Mouse (Mus musculus): ENCODE measurements around the gene Fh1. TPM values are rescaled to one million over a fixed set of nuclear protein-coding genes. Genes with fewer than 3 reads are reported as not detected.

Gene Fh1
- polyA plus RNA-seq, 1 experiment from 2014 or later, result 96.8 TPM

DNA sequence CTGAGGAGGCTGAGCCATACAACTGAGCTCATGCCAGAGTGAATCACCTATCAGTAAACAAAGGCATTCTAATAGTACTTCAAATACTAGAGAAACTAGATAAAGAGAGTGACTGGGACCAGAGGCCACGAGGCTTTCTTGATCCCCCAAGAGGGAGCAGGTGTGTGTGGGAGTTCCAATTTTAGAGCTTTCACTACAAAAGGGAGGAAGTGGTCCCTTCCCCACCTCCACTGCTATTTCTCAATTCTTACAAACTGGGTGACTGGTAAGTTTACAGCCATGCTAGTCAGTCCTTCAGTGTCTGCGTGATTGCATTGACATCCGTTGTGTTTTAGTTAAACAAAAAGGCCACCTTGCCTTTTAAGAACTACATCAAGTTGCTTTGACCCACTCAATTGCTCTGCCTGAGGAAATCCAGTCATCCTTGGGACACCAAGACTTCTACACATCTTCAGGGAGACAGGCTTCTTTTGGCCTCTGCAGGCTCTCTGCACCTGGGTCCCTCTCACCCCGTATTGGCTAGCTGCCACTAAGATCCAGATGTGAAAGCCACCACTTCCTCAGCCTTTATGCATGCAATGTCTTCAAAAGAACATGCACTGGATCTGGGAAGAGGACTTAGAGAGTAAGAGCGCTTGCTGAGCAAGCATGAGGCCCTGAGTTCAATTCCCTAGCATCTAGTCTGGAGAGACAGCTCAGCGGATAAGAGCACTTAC, 15.2 kb upstream of the Fh1 start:
- Histone ChIP-seq H3K27me3 (no peaks in the 10 kb centered on the region), H3K27ac (replicated peaks) (no peak overlapping the region), H3K9me3 (replicated peaks) (no peaks in the 10 kb centered on the region), H3K4me2 (replicated peaks) (no peak overlapping the region), H3K4me3 (replicated peaks) (no peak overlapping the region), H3K9ac (no peak overlapping the region), H3K36me3 (no peaks in the 10 kb centered on the region), H3K4me1 (no peaks in the 10 kb centered on the region)
- no peak for ATAC-seq (ENCODE audit: insufficient number of reproducible peaks, low FRiP score, low TSS enrichment, low read depth)
- 83% methylated on average over 6 of the region's 6 CpGs for WGBS

GRCm38 (mm10) chr1:175639072-175639471, 13.6 kb upstream of the Fh1 start:
- no peaks in the 10 kb centered on the region for H3K4me1 ChIP-seq
- no peaks in the 10 kb centered on the region for H3K36me3 ChIP-seq
- no peak overlapping the region for H3K27ac ChIP-seq (replicated peaks)
- H3K4me3 ChIP-seq (replicated peaks), result no peak overlapping the region
- ATAC-seq (ENCODE audit: insufficient number of reproducible peaks, low FRiP score, low TSS enrichment, low read depth), result no peak
- no peaks in the 10 kb centered on the region for H3K9me3 ChIP-seq (replicated peaks)
- H3K27me3 ChIP-seq, result no peaks in the 10 kb centered on the region
- H3K4me2 ChIP-seq (replicated peaks), result no peak overlapping the region
- H3K9ac ChIP-seq, result no peak overlapping the region
- WGBS, result 69% methylated on average over 7 of the region's 7 CpGs

- Histone ChIP-seq H3K27ac (replicated peaks) (no peak overlapping the region), H3K36me3 (no peaks in the 10 kb centered on the region), H3K4me1 (no peaks in the 10 kb centered on the region), H3K27me3 (no peaks in the 10 kb centered on the region), H3K4me2 (replicated peaks) (no peak overlapping the region), H3K9ac (no peak overlapping the region), H3K9me3 (replicated peaks) (no peaks in the 10 kb centered on the region), H3K4me3 (replicated peaks) (no peak overlapping the region)
- WGBS, result 41% methylated on average over 7 of the region's 7 CpGs
- no peak for ATAC-seq (ENCODE audit: insufficient number of reproducible peaks, low FRiP score, low TSS enrichment, low read depth)
These were observed 12.2 kb upstream of the Fh1 start for GRCm38 (mm10) chr1:175637677-175638076.

DNA sequence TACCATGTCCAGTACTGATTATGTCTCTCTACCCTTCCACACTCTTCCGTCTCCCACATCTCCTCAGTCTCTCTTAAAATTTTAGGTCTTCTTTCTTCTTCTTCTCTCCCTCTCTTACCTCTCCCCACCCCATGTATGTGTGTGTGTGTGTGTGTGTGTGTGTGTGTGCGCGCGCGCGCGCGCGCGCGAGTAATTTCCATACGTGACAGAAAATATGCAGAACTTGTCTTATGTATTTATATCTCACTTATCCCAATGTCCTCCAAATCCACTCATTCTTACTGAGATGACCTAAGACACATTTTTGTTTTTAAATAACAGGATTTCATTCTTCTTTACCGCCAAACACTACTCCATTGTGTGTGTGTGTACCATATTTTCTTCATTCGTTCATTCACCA, 7.0 kb upstream of the Fh1 start:
- Histone ChIP-seq H3K4me1 (no peaks in the 10 kb centered on the region), H3K36me3 (no peaks in the 10 kb centered on the region), H3K9me3 (replicated peaks) (no peaks in the 10 kb centered on the region), H3K4me3 (replicated peaks) (no peak overlapping the region), H3K27me3 (no peaks in the 10 kb centered on the region), H3K4me2 (replicated peaks) (no peak overlapping the region), H3K9ac (no peak overlapping the region), H3K27ac (replicated peaks) (no peak overlapping the region)
- no peak for ATAC-seq (ENCODE audit: insufficient number of reproducible peaks, low FRiP score, low TSS enrichment, low read depth)
- WGBS, result 94% methylated on average over 14 of the region's 14 CpGs

DNA sequence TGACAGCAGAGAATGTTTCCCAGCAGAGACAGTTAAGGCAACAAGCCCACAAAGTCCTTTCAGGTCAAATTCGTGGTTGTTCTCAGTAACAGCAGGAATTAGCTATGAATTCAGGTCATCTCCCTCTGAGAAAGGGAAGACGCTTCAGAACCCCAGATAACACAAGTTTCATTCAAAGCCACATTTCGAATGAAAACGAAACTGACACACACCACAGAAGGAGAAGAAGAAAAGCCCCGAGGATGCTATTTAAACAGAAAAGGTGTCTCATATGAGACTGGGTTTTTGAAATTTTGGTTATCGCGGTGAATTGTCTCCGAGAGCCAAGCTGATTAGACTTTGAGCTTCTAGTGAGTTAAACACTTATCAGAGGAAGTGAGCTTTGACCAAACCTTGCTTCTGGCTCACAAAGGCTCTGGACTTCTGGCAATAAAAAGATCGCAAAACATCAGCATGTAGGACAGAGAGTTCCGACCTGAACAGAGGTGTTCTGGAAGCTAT, 6.3 kb upstream of the Fh1 start:
- Histone ChIP-seq H3K9ac (no peak overlapping the region), H3K36me3 (no peaks in the 10 kb centered on the region), H3K4me3 (replicated peaks) (no peak overlapping the region), H3K9me3 (replicated peaks) (no peaks in the 10 kb centered on the region), H3K27ac (replicated peaks) (no peak overlapping the region), H3K4me2 (replicated peaks) (no peak overlapping the region), H3K4me1 (no peaks in the 10 kb centered on the region), H3K27me3 (no peaks in the 10 kb centered on the region)
- WGBS, result 81% methylated on average over 10 of the region's 10 CpGs
- no peak for ATAC-seq (ENCODE audit: insufficient number of reproducible peaks, low FRiP score, low TSS enrichment, low read depth)

GRCm38 (mm10) chr1:175631080-175631479, 5.6 kb upstream of the Fh1 start:
- Histone ChIP-seq H3K9me3 (replicated peaks) (no peaks in the 10 kb centered on the region), H3K36me3 (no peaks in the 10 kb centered on the region), H3K4me2 (replicated peaks) (no peak overlapping the region), H3K27me3 (no peaks in the 10 kb centered on the region), H3K4me1 (no peaks in the 10 kb centered on the region), H3K27ac (replicated peaks) (no peak overlapping the region), H3K9ac (no peak overlapping the region), H3K4me3 (replicated peaks) (no peak overlapping the region)
- WGBS, result 78% methylated on average over 3 of the region's 3 CpGs
- ATAC-seq (ENCODE audit: insufficient number of reproducible peaks, low FRiP score, low TSS enrichment, low read depth), result no peak

DNA sequence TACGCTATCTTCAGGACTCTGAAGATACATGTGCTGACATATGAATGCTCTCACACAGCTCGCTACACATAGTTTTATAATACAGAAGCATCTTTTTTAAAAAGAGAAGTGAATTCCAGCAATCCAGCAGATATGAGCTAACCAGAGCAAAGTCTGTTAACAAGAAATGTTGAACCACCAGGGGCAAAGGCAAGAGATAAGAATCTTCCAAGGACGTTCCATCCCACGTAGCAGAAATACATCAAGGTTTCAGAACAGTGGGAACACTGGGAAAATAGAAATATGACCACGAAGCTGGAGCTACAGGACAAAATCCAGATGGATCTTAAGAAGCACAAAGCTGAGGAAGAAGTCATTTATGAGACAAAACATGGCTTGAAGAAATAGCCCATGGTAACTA, 4.9 kb upstream of the Fh1 start:
- WGBS, result 84% methylated on average over 5 of the region's 5 CpGs
- Histone ChIP-seq H3K9ac (no peak overlapping the region), H3K4me2 (replicated peaks) (no peak overlapping the region), H3K36me3 (no peaks in the 10 kb centered on the region), H3K4me3 (replicated peaks) (no peak overlapping the region), H3K27me3 (no peaks in the 10 kb centered on the region), H3K27ac (replicated peaks) (no peak overlapping the region), H3K4me1 (no peaks in the 10 kb centered on the region), H3K9me3 (replicated peaks) (no peaks in the 10 kb centered on the region)
- ATAC-seq (ENCODE audit: insufficient number of reproducible peaks, low FRiP score, low TSS enrichment, low read depth), result no peak

DNA sequence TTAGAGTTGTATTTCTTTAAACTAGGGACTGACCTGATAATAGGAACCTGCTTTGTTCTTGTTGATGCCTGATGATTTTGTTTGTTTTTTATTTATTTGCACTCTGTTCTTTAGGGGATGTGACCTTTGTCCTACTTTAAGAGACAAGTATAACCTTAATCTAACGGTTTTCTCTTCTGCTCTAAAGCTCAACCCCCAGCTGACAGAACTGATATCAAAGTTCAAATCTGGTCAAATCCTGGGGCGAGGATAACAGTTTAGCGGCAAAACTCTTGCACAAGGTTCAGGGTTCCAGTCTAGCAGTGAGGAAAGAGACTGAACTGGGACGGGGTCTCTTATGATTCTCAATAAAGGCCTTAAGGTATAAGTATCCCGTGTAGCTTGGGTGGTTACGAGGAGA, 3.8 kb upstream of the Fh1 start:
- 88% methylated on average over 6 of the region's 6 CpGs for WGBS
- Histone ChIP-seq H3K36me3 (no peaks in the 10 kb centered on the region), H3K4me1 (peaks cover 4% of the 10 kb centered on the region), H3K27ac (replicated peaks) (no peak overlapping the region), H3K9ac (no peak overlapping the region), H3K9me3 (replicated peaks) (no peaks in the 10 kb centered on the region), H3K27me3 (no peaks in the 10 kb centered on the region), H3K4me2 (replicated peaks) (no peak overlapping the region), H3K4me3 (replicated peaks) (no peak overlapping the region)
- ATAC-seq (ENCODE audit: insufficient number of reproducible peaks, low FRiP score, low TSS enrichment, low read depth), result no peak

DNA sequence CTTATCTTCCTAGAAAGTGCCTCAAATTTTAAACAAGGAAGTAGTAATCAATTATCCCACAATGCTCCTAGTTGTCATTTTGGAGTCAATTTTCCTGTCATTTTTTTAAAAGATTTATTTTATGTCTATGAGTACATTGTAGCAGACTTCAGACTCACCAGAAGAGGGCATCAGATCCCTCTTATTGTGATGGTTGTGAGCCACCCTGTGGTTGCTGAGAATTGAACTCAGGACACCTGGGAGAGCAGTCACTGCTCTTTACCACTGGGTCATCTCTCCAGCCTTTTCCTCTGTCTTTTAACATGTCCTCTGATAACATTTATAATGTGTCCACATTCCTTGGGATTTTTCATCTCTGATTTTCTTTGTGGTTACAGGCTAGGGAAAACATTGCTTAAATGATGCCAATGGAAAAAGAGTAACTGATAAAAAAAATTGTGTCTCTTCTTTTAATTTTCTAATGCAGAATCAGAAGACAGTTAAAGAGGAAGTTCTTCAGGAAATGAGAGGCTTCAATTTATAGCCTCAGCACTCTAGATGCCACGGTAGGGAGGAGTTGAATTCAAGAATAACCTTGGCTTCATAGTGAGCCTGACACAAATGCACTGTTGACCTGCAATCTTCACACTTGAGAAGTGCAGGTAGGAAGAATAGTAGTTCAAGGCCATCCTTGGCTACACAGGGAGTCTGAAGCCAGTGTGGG, 706 bp upstream of the Fh1 start:
- H3K36me3 ChIP-seq, result no peaks in the 10 kb centered on the region
- no peak for ATAC-seq (ENCODE audit: insufficient number of reproducible peaks, low FRiP score, low TSS enrichment, low read depth)
- H3K9me3 ChIP-seq (replicated peaks), result no peaks in the 10 kb centered on the region
- H3K4me2 ChIP-seq (replicated peaks), result peak overlapping the region; percentile 59
- no peak overlapping the region for H3K9ac ChIP-seq
- H3K27me3 ChIP-seq, result no peaks in the 10 kb centered on the region
- 88% methylated on average over 1 of the region's 1 CpGs for WGBS
- peak overlapping the region; percentile 67 for H3K4me3 ChIP-seq (replicated peaks)
- H3K27ac ChIP-seq (replicated peaks), result peak overlapping the region; percentile 77
- H3K4me1 ChIP-seq, result peaks cover 12% of the 10 kb centered on the region

- 77% methylated on average over 6 of the region's 6 CpGs for WGBS
- no peak overlapping the region for H3K9ac ChIP-seq
- no peak for ATAC-seq (ENCODE audit: insufficient number of reproducible peaks, low FRiP score, low TSS enrichment, low read depth)
- H3K4me3 ChIP-seq (replicated peaks), result no peak overlapping the region
- no peak overlapping the region; the same call in 1 of the 2 replicates for H3K4me2 ChIP-seq (replicated peaks)
- no peak overlapping the region for H3K27ac ChIP-seq (replicated peaks)
- no peaks in the 10 kb centered on the region for H3K9me3 ChIP-seq (replicated peaks)
- H3K27me3 ChIP-seq, result no peaks in the 10 kb centered on the region
- H3K4me1 ChIP-seq, result peaks cover 12% of the 10 kb centered on the region
- H3K36me3 ChIP-seq, result peaks cover 8% of the 10 kb centered on the region; the same call in 1 of the 2 replicates
These were observed 1.8 kb downstream of the Fh1 start for GRCm38 (mm10) chr1:175623656-175624055.

DNA sequence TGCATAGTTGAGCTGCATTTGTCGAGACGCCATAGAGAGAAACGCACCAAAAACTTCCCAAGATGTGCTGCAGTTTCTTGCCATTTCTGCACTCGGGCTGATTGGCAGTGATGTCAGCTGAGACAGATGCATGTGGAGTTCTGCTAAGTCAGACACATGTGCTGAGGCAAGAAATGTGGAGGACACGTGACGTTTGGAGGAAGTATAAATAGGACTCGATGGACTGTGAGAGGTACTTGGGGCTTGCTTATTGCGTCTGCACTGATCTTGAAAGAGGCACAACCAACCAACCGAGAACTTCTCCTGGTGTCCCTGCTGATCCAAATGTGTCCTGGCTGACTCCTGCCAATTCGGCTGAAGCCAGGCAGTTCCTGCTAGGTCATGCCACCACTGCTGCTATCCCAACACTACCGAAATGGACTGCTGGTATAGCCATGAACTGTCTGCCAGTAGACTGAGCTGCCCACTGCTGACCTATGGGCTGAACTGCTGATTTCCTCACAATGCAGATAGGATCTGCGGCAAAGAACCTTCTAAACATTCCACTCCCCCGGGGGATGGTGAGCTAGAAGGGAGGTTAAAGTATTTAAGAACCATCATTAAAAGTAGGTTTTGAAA, 5.5 kb downstream of the Fh1 start, which contains the start of gene Kmo:
TSS of gene Kmo (plus strand) at position 568 of the 618 bp plus-strand sequence.
- Histone ChIP-seq H3K9me3 (replicated peaks) (no peaks in the 10 kb centered on the region), H3K4me1 (peaks cover 12% of the 10 kb centered on the region), H3K4me2 (replicated peaks) (no peak within 1 kb of the TSS), H3K27me3 (no peaks in the 10 kb centered on the region), H3K36me3 (peaks cover 20% of the 10 kb centered on the region), H3K4me3 (replicated peaks) (no peak within 1 kb of the TSS), H3K9ac (no peak within 1 kb of the TSS), H3K27ac (replicated peaks) (no peak within 1 kb of the TSS)
- ATAC-seq (ENCODE audit: insufficient number of reproducible peaks, low FRiP score, low TSS enrichment, low read depth), result no peak
- WGBS, result 87% methylated on average over 13 of the region's 13 CpGs

All from embryonic facial prominence, embryonic 15.5 days (tissue).